Mouse (Mus musculus) embryo, embryonic 10.5 days (tissue): ENCODE data around the gene Acvr1.

Experiments
- DNase-seq: peaks from one replicate; pipeline ENCODE4 v3.0.0-alpha.2; 2015; ENCODE audit warnings: low spot score

Gene Acvr1

GRCm38 (mm10) chr2:58520727-58521126 is 46.2 kb downstream of the Acvr1 start:
- no peak for DNase-seq

GRCm38 (mm10) chr2:58518517-58518916 is 48.4 kb downstream of the Acvr1 start:
- no peak for DNase-seq

GRCm38 (mm10) chr2:58516920-58517319 is 50.0 kb downstream of the Acvr1 start:
- no peak for DNase-seq

- no peak for DNase-seq
Measured at GRCm38 (mm10) chr2:58516000-58516399, 51.0 kb downstream of the Acvr1 start.

GRCm38 (mm10) chr2:58514489-58514888 is 52.5 kb downstream of the Acvr1 start:
- no peak for DNase-seq

- DNase-seq, result no peak
Measured at GRCm38 (mm10) chr2:58513212-58513611, 53.7 kb downstream of the Acvr1 start.

- no peak for DNase-seq
Measured at GRCm38 (mm10) chr2:58510192-58510591, 56.8 kb downstream of the Acvr1 start.

DNA sequence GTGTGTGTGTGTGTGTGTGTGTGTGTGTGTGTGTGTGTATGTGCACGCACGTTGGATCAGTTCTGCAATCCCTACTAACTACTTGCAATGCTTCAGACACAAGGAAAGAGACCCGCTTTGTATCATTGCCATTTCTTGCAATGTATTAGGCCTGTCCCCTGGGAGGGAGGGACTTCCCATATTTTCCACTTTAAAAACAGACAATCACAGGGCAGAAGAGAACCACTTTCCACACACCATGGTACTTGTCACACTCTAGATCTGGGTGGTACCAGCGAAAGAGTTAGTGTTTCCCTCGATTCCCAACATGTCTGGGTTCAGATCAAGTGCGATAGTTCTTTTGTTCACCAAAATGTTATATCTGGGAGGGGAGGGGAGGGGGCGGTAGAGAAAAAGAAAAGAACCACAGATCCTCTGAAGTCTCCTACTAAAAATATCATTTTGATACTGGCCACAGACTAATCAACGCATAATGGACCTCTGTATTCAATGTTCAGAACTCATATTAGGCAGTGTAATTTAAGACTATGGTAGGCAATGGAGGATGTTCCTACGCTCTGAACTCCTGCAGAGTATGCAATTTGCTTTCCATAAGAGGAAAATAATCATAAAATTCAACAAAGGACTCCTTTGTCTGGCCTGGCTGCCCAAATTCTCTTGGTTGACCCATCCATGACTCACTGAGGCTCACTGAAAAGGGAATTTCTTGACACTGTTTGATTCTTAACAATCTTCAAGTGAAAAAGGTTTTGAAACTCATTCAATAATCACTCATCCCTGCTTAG is 61.5 kb downstream of the Acvr1 start:
- no peak for DNase-seq

DNA sequence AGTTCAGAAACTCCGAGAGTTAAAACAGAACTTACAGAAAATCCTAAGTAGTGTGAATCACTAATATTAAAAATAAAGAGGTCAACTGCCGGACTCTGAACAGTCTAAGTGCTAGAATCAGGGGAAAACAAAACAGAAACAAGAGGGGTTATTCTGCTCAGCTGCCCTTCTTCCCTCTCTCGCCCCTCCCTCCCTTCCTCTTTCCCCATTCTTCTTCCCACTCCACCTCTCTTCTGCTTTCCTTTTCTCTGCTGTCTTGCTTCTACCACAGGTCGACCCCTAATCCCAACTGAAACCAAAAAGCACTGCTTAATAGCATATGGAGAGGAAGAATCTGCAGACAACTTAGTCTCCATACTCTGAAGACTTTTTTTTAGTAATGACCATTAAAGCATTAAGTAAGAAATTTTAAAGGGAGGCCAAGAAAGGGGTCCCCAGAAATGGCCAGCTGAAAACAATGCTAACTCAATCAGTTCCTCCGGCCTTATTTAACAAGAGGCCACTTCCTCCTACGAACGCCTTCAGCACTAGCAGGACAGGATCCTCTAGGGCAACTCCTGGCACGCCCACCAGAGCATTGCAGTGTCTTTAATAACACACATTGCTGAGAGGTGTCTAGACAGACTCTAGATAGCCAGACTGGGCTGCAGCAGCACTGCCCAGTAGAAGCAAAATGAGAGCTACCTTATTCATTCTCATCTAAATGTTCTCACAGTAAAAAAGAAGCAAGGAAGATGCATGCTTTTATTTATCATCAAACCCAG is 70.1 kb downstream of the Acvr1 start:
- DNase-seq, result no peak

GRCm38 (mm10) chr2:58495271-58495670 is 71.7 kb downstream of the Acvr1 start:
- DNase-seq, result no peak

- no peak for DNase-seq
Measured at GRCm38 (mm10) chr2:58493685-58494635, 73.0 kb downstream of the Acvr1 start.

GRCm38 (mm10) chr2:58489275-58489674 is 77.7 kb downstream of the Acvr1 start:
- no peak for DNase-seq

DNA sequence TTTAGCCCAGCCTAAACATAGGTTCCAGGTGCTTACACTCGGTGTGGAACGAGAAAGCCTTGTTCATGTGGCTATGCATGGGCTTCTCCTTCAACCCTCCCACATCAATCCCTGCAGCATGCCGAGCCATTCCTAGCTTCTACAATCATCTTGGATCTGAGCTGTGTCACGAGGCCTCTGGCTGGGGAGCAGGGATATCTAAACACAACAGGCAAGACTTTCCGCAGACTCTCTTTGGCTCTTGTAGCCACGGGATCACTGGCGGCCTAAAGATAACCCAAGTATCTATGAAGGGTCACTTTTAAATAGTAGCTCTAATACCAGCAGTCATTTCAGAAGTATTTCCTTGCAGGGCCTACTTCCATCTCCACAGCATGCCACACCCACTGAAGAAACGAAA is 78.6 kb downstream of the Acvr1 start:
- DNase-seq, result no peak

GRCm38 (mm10) chr2:58487279-58487560 is 79.7 kb downstream of the Acvr1 start:
- DNase-seq, result no peak

DNA sequence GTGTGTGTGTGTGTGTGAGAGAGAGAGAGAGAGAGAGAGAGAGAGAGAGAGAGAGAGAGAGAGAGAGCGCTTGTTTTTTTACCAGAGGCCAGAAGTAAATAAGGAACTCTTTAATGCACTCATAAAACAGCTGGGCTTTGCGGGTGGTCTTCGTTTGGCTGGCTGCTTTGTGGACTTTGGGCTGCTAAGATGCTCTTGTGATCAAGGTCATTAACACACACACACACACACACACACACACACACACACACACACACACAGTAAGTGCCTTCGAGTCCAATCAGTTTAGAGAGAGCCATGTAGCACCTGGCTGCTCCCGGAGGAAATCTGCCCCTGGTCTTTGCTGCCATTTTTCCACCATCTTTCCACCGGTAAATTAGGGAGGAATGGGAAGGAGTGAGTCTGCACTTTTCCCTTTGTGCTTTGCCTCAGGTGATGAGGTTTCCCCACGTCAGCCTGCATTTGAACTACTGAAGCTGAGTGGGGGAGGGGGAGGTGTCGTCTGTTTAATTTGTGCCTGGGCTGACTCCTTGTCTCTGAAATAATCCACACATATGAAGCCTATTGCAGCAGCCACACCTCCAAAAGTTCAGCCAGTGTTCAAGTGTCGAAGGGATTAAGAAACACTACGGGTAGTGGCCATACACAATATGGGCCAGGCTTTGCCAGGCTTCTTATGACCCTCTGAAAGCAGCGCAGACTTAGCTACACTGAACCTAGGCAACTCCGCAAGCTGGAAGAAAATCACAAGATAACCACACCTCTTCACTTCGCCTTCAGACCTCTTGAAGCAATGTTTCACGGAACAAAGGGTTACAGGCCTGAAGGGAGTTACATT is 80.3 kb downstream of the Acvr1 start:
- no peak for DNase-seq

GRCm38 (mm10) chr2:58485683-58486082 is 81.3 kb downstream of the Acvr1 start:
- DNase-seq, result no peak

- DNase-seq, result no peak
Measured at GRCm38 (mm10) chr2:58485152-58485551, 81.8 kb downstream of the Acvr1 start.

GRCm38 (mm10) chr2:58484284-58484965 is 82.5 kb downstream of the Acvr1 start:
- no peak for DNase-seq

DNA sequence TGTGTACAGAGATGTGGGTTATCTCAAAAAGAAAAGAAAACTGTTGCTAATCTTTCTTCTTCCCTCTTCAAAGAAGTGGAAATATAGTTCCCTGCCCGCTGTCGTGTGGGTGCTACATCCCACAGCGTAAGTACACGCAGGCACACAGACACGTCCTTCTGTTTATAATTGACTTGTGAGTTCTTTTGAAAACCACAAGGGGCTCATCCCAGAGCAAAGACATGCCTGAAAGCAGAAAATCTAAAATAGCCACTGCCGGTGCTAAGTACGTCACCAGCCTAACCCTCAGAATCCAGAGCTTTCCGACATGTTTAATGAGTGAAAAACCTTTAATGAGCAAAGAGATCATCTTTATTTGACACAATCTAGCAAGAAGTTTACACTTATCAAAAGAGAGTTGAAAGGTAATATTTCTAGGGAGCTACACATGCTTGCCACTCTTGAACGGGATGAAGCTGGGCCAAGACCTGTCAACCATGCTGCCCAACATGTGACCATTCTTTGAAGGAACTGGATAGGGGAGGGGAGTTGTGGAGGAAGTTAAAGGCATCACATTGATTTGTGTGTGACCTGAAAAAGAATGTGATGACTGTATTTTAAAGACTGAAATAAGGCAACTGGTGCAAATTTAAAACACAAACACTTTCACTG is 85.4 kb downstream of the Acvr1 start:
- DNase-seq, result no peak

DNA sequence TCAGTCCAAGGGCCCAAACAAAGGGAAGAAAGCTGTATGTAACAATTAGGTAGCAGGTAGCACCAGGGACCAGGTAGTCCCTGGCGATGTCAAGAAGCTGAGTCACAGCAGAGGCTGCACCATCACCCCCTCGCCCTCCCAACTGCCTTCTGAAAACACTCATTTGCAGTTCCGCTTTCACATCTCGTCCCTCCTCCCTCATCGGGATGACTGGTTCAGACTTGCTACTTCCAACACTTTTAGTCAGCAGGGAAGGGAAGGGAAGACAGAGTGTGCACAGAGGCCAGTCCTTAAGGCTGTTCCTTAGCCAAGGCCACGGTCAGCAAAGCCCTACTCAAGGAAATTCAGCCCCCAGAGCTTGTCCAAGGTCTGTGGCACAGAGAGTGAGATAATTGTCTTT is 86.2 kb downstream of the Acvr1 start:
- DNase-seq, result no peak

DNA sequence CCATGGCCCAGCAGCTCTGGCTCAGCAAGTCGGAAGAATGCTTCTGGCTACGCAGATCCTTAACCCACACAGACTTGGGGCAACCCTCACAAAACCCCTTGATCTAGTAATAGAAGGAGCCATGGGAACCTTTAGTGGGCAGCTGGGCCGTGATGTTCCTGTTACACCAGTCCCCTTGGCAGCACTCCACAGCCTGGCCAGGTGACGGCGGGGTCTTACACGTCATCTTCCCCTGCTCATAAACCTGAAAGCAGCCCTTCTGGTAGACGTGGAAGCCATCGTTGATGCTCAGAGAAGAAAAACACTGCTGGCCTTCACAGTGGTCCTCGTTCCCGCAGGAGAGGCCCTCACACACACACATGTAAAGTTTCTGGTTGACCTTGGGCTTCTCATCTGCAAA is 87.4 kb downstream of the Acvr1 start:
- no peak for DNase-seq
